Comparison of ENCODE assay signal across 11 mouse cellular contexts in genomic region chr4:154952461-154953241, GRCm38 (mm10). TPM values are rescaled to one million over a fixed set of nuclear protein-coding genes. Genes with fewer than 3 reads are reported as not detected.
DNase-seq lines count a peak whose midpoint lies in the region; ATAC-seq and TF ChIP-seq lines count a peak whose summit lies in the region.
"Had no signal": no experiment of that assay in that cellular context is flagged by ENCODE, and none has a peak within 500 bp of the region (broad histone marks: within the 10 kb centered on the region; RNA-seq: fewer than 3 reads in every experiment).

No protein-coding gene starts in this region.

- peak; percentile 11 to 13 for DNase-seq in cerebellum, adult 2 months
- DNase-seq in cerebellum, postnatal 36 days = no peak
- DNase-seq in embryonic facial prominence, embryonic 11.5 days (ENCODE audit: low spot score) = peak; percentile 34
- DNase-seq in hindbrain, embryonic 14.5 days (ENCODE audit: low spot score) = no peak
- peak; percentile 63 for DNase-seq in midbrain, postnatal 0 days (ENCODE audit: low spot score)
- no peak for DNase-seq in ovary, adult 18-20 months (ENCODE audit: low spot score)
- DNase-seq in adrenal gland, adult 18-20 months (ENCODE audit: low spot score in 2 of 2) = no peak
- DNase-seq: heart, adult 11 months; lung, postnatal 14 days had no signal

- H3K27ac ChIP-seq in cerebellum, adult 2 months (ENCODE audit: insufficient read depth, low read length) = no peak overlapping the region
- H3K27ac ChIP-seq in embryonic facial prominence, embryonic 11.5 days (replicated peaks; ENCODE audit: low read depth, low read length) = no peak overlapping the region
- no peak overlapping the region for H3K27ac ChIP-seq in hindbrain, embryonic 14.5 days
- H3K27ac ChIP-seq in midbrain, postnatal 0 days (ENCODE audit: low read depth, low read length) = no peak overlapping the region

- H3K4me1 ChIP-seq in cerebellum, adult 2 months (ENCODE audit: control insufficient read depth, insufficient read depth, low read length) = peaks cover 19% of the 10 kb centered on the region
- no peaks in the 10 kb centered on the region for H3K4me1 ChIP-seq in embryonic facial prominence, embryonic 11.5 days (ENCODE audit: control insufficient read depth, insufficient read depth, low read length)
- H3K4me1 ChIP-seq in hindbrain, embryonic 14.5 days (replicated peaks; ENCODE audit: control insufficient read depth, insufficient read depth, low read length) = peaks cover 6% of the 10 kb centered on the region
- peaks cover 4% of the 10 kb centered on the region; the same call in 1 of the 2 replicates for H3K4me1 ChIP-seq in midbrain, postnatal 0 days (ENCODE audit: insufficient read depth, low read length)

- H3K4me3 ChIP-seq in cerebellum, adult 2 months (replicated peaks; ENCODE audit: insufficient read depth, low read depth, low read length) = no peak overlapping the region
- no peak overlapping the region for H3K4me3 ChIP-seq in embryonic facial prominence, embryonic 11.5 days (ENCODE audit: low read depth, low read length)
- no peak overlapping the region for H3K4me3 ChIP-seq in hindbrain, embryonic 14.5 days (replicated peaks; ENCODE audit: low read length)
- H3K4me3 ChIP-seq in midbrain, postnatal 0 days (ENCODE audit: low read depth, low read length) = no peak overlapping the region

- 1% methylated on average over 26 of the region's 26 CpGs for WGBS in cerebellum, adult 2 months
- WGBS in embryonic facial prominence, embryonic 11.5 days = 4% methylated on average over 26 of the region's 26 CpGs
- 1% methylated on average over 26 of the region's 26 CpGs for WGBS in hindbrain, embryonic 14.5 days
- 2% methylated on average over 26 of the region's 26 CpGs for WGBS in midbrain, postnatal 0 days

- H3K4me2 ChIP-seq in embryonic facial prominence, embryonic 11.5 days (ENCODE audit: low read depth, low read length) = no peak overlapping the region; the same call in 1 of the 2 replicates
- peak overlapping the region; percentile 29 for H3K4me2 ChIP-seq in hindbrain, embryonic 14.5 days (replicated peaks)
- H3K4me2 ChIP-seq in midbrain, postnatal 0 days (ENCODE audit: low read depth, low read length, poor library complexity, severe bottlenecking) = peak overlapping the region; percentile 26

- no peak for TF ChIP-seq POLR2A in cerebellum, adult 2 months (IDR thresholded peaks at IDR 0.05; ENCODE audit: borderline replicate concordance, insufficient read depth, low read length)

- peak; percentile 36; the same call in 1 of the 2 replicates for ATAC-seq in embryonic facial prominence, embryonic 11.5 days (replicated peaks; ENCODE audit: insufficient number of reproducible peaks, low FRiP score, low TSS enrichment, low read depth)
- ATAC-seq in hindbrain, embryonic 14.5 days (ENCODE audit: low FRiP score) = peak; percentile 44
- ATAC-seq in midbrain, postnatal 0 days (ENCODE audit: low FRiP score) = peak; percentile 41; the same call in 1 of the 2 replicates
- no peak for ATAC-seq in inflammation-experienced regulatory T-cells, adult 6 months
- ATAC-seq: intestine, postnatal 0 days had no signal

- H3K27me3 ChIP-seq in cerebellum, adult 2 months (ENCODE audit: control insufficient read depth, insufficient read depth, low read length) = no peaks in the 10 kb centered on the region; the same call in 1 of the 2 replicates
- peaks cover 39% of the 10 kb centered on the region for H3K27me3 ChIP-seq in embryonic facial prominence, embryonic 11.5 days (ENCODE audit: control insufficient read depth, insufficient read depth, low read length)
- H3K27me3 ChIP-seq in hindbrain, embryonic 14.5 days (ENCODE audit: control insufficient read depth, insufficient read depth, low read length) = no peaks in the 10 kb centered on the region
- H3K27me3 ChIP-seq in midbrain, postnatal 0 days (ENCODE audit: insufficient read depth, low read length) = no peaks in the 10 kb centered on the region

- no peak overlapping the region for H3K9ac ChIP-seq in embryonic facial prominence, embryonic 11.5 days (replicated peaks; ENCODE audit: low read length)
- no peak overlapping the region for H3K9ac ChIP-seq in hindbrain, embryonic 14.5 days
- H3K9ac ChIP-seq in midbrain, postnatal 0 days (replicated peaks; ENCODE audit: low read length, poor library complexity, severe bottlenecking) = no peak overlapping the region

- TF ChIP-seq CTCF in cerebellum, adult 2 months (IDR thresholded peaks at IDR 0.05; ENCODE audit: borderline replicate concordance, insufficient read depth, low read depth, low read length) = no peak
- TF ChIP-seq CTCF in midbrain, postnatal 0 days (IDR thresholded peaks at IDR 0.05) = no peak

- no peaks in the 10 kb centered on the region for H3K36me3 ChIP-seq in embryonic facial prominence, embryonic 11.5 days (replicated peaks; ENCODE audit: control insufficient read depth, insufficient read depth, low read depth, low read length)
- no peaks in the 10 kb centered on the region for H3K36me3 ChIP-seq in hindbrain, embryonic 14.5 days (replicated peaks; ENCODE audit: control insufficient read depth, insufficient read depth)
- H3K36me3 ChIP-seq in midbrain, postnatal 0 days (ENCODE audit: insufficient read depth, low read length) = no peaks in the 10 kb centered on the region

- no peaks in the 10 kb centered on the region for H3K9me3 ChIP-seq in embryonic facial prominence, embryonic 11.5 days (replicated peaks; ENCODE audit: control insufficient read depth, low read length)
- no peaks in the 10 kb centered on the region for H3K9me3 ChIP-seq in hindbrain, embryonic 14.5 days (ENCODE audit: control insufficient read depth, low read length)
- no peaks in the 10 kb centered on the region for H3K9me3 ChIP-seq in midbrain, postnatal 0 days (ENCODE audit: low read length)

RNA-seq across cellular contexts. Expression of gene Hes5, which starts 8.1 kb away (rescaled TPM):
- polyA plus RNA-seq in cerebellum, adult 2 months (2012; rRNA removed) = 4.6 and 4.8 TPM in 2 replicates
- polyA plus RNA-seq in embryonic facial prominence, embryonic 11.5 days (2014; fragmentation: Nextera tagmentation; extraction: Ambion mirVana) = 35.4 and 47.4 TPM in 2 replicates
- polyA plus RNA-seq in hindbrain, embryonic 14.5 days (2014; fragmentation: Nextera tagmentation; extraction: Ambion mirVana) = 70.0 and 102 TPM in 2 replicates
- total RNA-seq in midbrain, postnatal 0 days (2014; rRNA removed) = 111 and 115 TPM in 2 replicates
- 165 and 180 TPM in 2 replicates for polyA plus RNA-seq in midbrain, postnatal 0 days (2015; fragmentation: Nextera tagmentation; extraction: Ambion mirVana)
- 1 to 10 TPM in 2 of 3 experiments, not detected in 1; 1.2 to 1.3 TPM for polyA plus RNA-seq in inflammation-experienced regulatory T-cells, adult 6 months (2017; shearing (Covaris generic))
- total RNA-seq in adrenal gland, adult 18-20 months (2021) = not detected

RNA-seq across cellular contexts. Expression of gene Pank4, which starts 11.3 kb away (rescaled TPM):
- 84.6 and 85.5 TPM in 2 replicates for polyA plus RNA-seq in cerebellum, adult 2 months (2012; rRNA removed)
- polyA plus RNA-seq in embryonic facial prominence, embryonic 11.5 days (2014; fragmentation: Nextera tagmentation; extraction: Ambion mirVana) = 43.6 and 48.8 TPM in 2 replicates
- polyA plus RNA-seq in hindbrain, embryonic 14.5 days (2014; fragmentation: Nextera tagmentation; extraction: Ambion mirVana) = 34.1 and 34.4 TPM in 2 replicates
- total RNA-seq in midbrain, postnatal 0 days (2014; rRNA removed) = 36.7 and 39.8 TPM in 2 replicates
- polyA plus RNA-seq in midbrain, postnatal 0 days (2015; fragmentation: Nextera tagmentation; extraction: Ambion mirVana) = 27.3 and 28.8 TPM in 2 replicates
- 10 to 100 TPM; 22.1 to 59.6 (median 49.1) TPM for polyA plus RNA-seq in inflammation-experienced regulatory T-cells, adult 6 months (2017; shearing (Covaris generic))
- total RNA-seq in adrenal gland, adult 18-20 months (2021) = 10 to 100 TPM; 28.3 to 31.9 TPM

RNA-seq across cellular contexts. Expression of gene Tnfrsf14, which starts 24.3 kb away (rescaled TPM):
- polyA plus RNA-seq in cerebellum, adult 2 months (2012; rRNA removed) = 0.80 and 1.3 TPM in 2 replicates
- 0.35 and 0.71 TPM in 2 replicates for polyA plus RNA-seq in embryonic facial prominence, embryonic 11.5 days (2014; fragmentation: Nextera tagmentation; extraction: Ambion mirVana)
- polyA plus RNA-seq in hindbrain, embryonic 14.5 days (2014; fragmentation: Nextera tagmentation; extraction: Ambion mirVana) = 0.40 TPM in 1 of 2 replicates, not detected in the other
- 1.1 and 2.3 TPM in 2 replicates for total RNA-seq in midbrain, postnatal 0 days (2014; rRNA removed)
- not detected in 2 replicates for polyA plus RNA-seq in midbrain, postnatal 0 days (2015; fragmentation: Nextera tagmentation; extraction: Ambion mirVana)
- polyA plus RNA-seq in inflammation-experienced regulatory T-cells, adult 6 months (2017; shearing (Covaris generic)) = 100 to 1,000 TPM in 2 of 3 experiments, 10 to 100 TPM in 1; 10.2 to 157 (median 117) TPM
- 1 to 10 TPM; 6.4 to 8.4 TPM for total RNA-seq in adrenal gland, adult 18-20 months (2021)

RNA-seq across cellular contexts. Expression of gene Fam213b, which starts 53.7 kb away (rescaled TPM):
- 171 and 180 TPM in 2 replicates for polyA plus RNA-seq in cerebellum, adult 2 months (2012; rRNA removed)
- polyA plus RNA-seq in embryonic facial prominence, embryonic 11.5 days (2014; fragmentation: Nextera tagmentation; extraction: Ambion mirVana) = 45.7 and 46.9 TPM in 2 replicates
- polyA plus RNA-seq in hindbrain, embryonic 14.5 days (2014; fragmentation: Nextera tagmentation; extraction: Ambion mirVana) = 55.9 and 57.1 TPM in 2 replicates
- total RNA-seq in midbrain, postnatal 0 days (2014; rRNA removed) = 34.9 and 36.6 TPM in 2 replicates
- polyA plus RNA-seq in midbrain, postnatal 0 days (2015; fragmentation: Nextera tagmentation; extraction: Ambion mirVana) = 73.3 and 90.9 TPM in 2 replicates
- polyA plus RNA-seq in inflammation-experienced regulatory T-cells, adult 6 months (2017; shearing (Covaris generic)) = 10 to 100 TPM in 2 of 3 experiments, 1 to 10 TPM in 1; 2.8 to 17.4 (median 15.1) TPM
- total RNA-seq in adrenal gland, adult 18-20 months (2021) = 100 to 1,000 TPM in 1 of 2 experiments, 10 to 100 TPM in 1; 15.5 to 104 TPM

Comparison
In these comparisons a context has a peak if more than half of its experiments do, and no peak if none do; other contexts are left out.
1. DNase-seq: peak in cerebellum, adult 2 months (2 of 2), embryonic facial prominence, embryonic 11.5 days (single experiment) and midbrain, postnatal 0 days (single experiment); none in cerebellum, postnatal 36 days (0 of 2), hindbrain, embryonic 14.5 days (single experiment), ovary, adult 18-20 months (single experiment) and adrenal gland, adult 18-20 months (0 of 2).